Mouse (Mus musculus) spleen, postnatal 36 days (tissue): Measurements from ENCODE around the gene Csnka2ip.

ENCODE experiments used
- DNase-seq, 2 experiments: peaks; one replicate each; pipeline ENCODE4 v3.0.0; 2022; ENCODE audit warnings: low spot score in 2 of 2, mixed read lengths in 1 of 2

Gene Csnka2ip

GRCm38 (mm10) chr16:64602308-64602707 lies at the start of gene Csnka2ip:
Gene Csnka2ip (minus strand): TSS chr16:64602408.
- no peak for DNase-seq

DNA sequence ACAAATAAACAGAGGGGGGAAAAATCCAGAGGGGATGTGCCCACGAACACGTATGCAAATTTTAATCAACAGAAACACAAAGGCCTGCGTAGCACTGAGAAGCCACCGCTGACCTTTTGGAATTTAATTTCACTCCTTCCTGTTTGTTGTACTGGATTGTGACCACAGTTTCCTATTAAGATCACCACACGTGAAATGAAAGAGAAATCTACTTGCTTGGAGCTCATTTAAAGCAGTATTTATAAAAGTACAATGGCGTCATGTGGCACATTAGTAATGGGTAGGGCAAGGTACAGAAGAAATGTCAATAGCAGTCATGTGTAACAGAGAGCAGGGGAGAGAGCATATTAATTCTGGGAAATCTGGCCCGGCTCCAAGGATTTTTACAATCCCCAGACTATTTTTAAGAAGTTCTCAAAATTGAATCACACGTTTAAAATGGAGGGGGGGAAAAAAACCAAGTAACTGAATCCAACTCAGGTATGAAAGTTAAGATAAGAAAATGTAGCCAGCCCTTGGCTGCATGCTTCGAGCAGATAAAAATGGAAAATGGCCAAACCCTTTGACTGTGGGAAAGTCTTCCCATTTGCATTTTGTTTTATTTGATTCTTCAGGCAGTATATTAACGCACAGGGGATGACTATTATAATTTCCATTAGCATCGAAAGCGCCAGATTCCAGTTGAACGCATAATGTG lies 47.5 kb upstream of the Csnka2ip start:
- DNase-seq, result no peak

DNA sequence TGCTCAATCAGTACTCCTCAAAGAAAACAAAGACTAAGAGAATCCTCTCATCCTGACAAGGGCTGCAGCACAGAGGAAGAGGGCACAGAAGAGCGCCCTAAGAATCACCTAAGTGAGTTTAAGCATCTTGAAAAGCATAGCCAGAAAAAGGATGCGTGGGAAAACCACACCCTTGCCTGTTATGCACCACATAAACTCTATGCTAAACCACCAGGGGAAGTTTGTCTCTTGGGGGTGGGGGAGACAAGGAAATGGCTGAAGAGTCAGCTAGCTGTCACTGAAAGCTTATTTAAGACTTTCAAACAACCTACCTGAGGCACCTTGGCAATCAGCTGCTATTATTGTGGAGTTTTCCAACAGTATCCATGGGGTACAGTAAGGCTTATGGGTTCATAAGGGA lies 45.6 kb upstream of the Csnka2ip start:
- no peak for DNase-seq

GRCm38 (mm10) chr16:64635110-64635509 lies 32.9 kb upstream of the Csnka2ip start:
- no peak for DNase-seq

DNA sequence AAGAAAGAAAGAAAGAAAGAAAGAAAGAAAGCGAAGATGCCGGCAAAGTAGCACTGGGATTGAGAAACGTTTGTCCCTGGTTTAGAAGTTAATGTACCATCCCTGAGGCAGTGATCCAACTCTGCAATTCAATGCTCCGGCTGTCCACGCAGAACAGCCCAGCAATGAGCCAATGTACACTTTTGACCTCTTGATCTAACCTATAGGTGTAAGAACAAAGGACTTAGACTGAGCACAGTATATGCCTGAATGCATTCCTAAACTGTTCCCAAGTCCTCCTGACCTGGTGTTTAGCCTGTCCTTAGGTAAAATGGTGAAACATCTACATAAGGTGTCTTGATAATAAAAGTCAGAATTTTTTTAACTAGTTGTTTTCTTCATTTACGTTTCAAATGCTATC lies 17.9 kb upstream of the Csnka2ip start:
- no peak for DNase-seq

DNA sequence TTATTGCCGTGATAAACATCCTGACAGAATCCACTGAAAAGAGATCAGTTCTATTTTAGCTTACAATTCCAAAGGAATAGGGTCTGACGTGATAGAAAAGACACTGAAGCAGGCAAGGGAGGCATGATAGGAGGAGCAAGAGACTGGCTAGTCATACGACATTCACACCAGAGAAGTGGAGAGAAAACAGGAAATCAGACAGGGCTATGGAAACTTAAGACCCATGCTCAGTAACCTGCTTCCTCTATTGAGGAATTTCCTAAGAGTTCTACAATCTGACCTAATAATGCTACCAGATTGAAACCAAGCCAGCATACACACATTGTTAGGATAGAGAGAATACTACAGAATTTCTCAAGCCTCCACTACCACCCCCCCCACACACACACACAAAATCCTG lies 12.4 kb upstream of the Csnka2ip start:
- no peak for DNase-seq

- no peak for DNase-seq
Measured at GRCm38 (mm10) chr16:64607793-64608192, 5.6 kb upstream of the Csnka2ip start.

DNA sequence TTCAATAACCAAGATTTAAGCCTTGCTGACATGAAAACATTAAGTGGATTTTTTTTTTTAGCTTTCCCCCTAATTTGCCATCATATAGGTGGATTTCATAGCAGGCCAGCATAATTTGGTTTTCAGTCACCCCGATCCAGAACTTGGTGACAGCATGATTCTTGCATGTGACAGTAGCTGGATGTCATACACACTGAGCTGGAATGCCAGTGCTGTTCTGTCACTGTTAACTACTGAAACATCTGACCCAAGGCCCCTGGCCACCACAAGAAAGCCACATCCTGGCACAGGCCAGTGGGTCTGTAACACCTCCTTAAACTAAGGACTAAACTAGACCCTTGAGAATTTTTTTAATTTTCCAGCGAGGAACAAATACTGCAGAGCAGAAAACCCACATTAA lies 15.4 kb downstream of the Csnka2ip start:
- no peak for DNase-seq

GRCm38 (mm10) chr16:64586262-64586619 lies 16.0 kb downstream of the Csnka2ip start:
- no peak for DNase-seq

DNA sequence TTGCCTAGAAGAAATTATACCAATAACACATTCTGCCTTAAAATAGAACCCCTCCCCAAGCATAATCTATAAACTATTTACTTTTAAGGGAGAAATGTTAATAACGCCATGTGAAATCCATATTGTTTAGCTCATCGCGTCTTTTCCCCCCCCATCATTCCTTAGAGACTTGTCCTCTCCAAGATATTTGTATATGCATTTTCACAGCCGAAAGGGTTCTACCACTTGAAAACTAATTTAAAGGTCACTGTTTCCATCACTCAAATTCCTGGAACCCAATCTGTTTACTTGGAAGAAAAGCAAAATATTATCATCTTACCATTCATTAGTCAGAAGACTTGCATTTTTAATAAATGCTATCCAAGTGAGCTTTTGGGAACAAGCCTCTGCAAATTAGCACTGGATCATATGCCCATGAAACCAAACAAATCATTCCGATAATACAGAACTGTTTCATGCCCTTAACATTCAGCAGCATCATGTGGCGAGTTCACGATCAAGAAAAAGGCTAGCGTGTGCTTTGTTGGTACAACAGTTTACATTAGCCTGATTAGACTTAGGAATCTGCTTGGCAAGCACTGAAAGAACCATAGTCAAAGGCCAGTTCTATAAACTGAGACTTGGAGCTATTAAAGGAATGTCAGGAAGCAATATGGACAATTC lies 16.5 kb downstream of the Csnka2ip start:
- no peak for DNase-seq

DNA sequence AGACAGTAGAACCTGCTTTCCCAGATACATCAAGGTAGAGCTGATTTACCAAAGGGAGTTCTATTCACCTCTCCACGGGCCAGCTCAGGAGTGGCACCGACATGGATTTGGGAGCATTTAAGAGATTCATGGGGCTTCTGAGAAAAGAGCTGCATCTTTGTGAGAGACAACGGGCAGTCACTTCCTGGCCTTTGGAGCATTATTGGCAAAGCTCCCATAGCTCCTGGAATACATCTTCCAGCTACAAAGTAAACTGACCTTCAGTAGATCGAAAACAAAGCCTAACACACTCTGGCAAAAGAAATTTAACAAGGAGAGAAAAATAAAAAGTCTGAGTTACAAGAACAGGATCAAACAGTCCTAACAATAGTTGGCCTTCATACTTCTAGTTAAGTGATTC lies 17.6 kb downstream of the Csnka2ip start:
- no peak for DNase-seq

DNA sequence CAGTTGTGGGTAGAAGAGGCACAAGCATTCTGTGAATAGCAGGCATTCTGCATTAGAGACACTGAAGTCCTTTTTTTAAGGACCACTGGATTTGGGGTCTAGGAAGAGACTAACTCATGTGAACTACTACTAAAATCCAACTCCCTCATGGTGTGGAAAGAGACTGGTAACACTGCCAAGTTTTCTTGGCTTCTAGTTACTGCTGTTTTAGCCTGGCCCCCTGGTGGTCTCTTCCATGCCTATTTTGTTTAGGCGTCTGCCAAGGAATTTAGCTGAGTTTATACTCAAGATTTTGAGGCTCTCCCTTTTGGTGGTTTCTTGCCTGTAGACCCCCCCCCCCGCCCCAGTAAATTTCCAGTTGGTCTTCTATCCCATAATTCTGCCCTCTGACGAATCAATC lies 18.8 kb downstream of the Csnka2ip start:
- DNase-seq, result no peak

DNA sequence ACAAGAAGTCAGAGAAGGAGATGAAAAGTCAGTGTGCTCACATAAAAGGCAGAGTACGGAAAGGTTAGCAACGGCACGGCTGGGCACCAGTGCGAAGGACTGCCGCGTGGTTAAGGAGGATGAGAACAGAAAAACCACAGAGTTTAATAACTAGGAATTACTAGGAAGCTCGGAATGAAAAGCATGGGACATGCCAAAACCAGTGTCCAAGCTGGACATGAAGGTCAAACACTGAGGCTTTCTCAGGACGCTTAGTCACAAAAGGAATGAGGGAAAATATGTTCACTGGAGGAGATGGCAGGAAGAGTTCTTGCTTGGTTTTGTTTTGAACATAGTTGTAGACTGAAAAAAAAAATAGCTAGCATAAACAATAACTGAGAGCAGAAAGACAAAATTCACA lies 32.7 kb downstream of the Csnka2ip start:
- no peak for DNase-seq

GRCm38 (mm10) chr16:64563081-64563480 lies 39.1 kb downstream of the Csnka2ip start:
- DNase-seq, result no peak

GRCm38 (mm10) chr16:64558518-64558917 lies 43.7 kb downstream of the Csnka2ip start:
- no peak for DNase-seq

- no peak for DNase-seq
Measured at GRCm38 (mm10) chr16:64526883-64527282, 75.3 kb downstream of the Csnka2ip start.

DNA sequence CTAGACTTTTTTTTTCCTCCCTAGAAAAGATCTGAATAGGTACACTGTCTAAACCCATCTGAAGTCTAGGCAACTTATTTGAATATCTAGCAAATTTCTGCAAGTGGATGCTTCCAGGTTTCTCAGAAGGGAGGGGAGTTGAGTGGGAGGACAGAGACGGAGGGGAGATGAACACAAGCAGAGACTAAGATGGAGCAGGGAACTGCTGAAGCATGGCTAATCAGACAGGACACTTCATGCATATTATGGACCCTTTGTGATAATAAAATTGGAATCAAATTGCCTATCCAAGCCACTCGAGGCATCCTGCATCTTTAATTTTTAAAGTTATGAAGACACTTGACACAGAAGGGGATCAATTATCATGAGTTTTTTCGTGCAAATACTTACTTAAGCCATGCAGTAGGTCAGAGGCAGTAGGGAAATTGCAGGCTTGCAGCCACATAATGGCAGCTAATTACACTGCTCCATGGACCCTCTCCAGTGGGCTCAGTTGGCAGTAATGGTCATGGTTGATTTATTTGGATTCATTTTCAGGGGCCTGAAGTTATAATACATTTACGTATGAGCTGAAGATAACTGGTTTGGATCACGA lies 78.1 kb downstream of the Csnka2ip start:
- no peak for DNase-seq

GRCm38 (mm10) chr16:64513423-64513822 lies 88.8 kb downstream of the Csnka2ip start:
- DNase-seq, result no peak
